Mouse (Mus musculus) monocyte, adult 5-6 weeks (primary cell): Measurements from ENCODE around the gene Olfr329-ps. TPM values are rescaled to one million over a fixed set of nuclear protein-coding genes. Genes with fewer than 3 reads are reported as not detected.

Source experiments
- total RNA-seq: library from RNA; stranded (forward); fragments of 200-1000, 200-491, 200-594 nt; gene quantifications from 3 replicates; pipeline ENCODE4 v1.2.3, GENCODE M21; 2017

The Olfr329-ps gene
- total RNA-seq, 1 experiment from 2014 or later: not detected

Other genes with a start within 250 kb of the Olfr329-ps start
- gene Zfp692, start 239.4 kb downstream of the Olfr329-ps start, total RNA-seq: 8.4 to 17.0 TPM (median 9.2 TPM) in 3 replicates
- 33.9 to 39.8 TPM (median 36.0 TPM) in 3 replicates for gene Zfp672, start 216.1 kb downstream of the Olfr329-ps start, total RNA-seq
- 21.3 to 28.1 TPM (median 21.4 TPM) in 3 replicates for gene Sh3bp5l, start 215.7 kb downstream of the Olfr329-ps start, total RNA-seq
- not detected in 3 replicates for gene Lypd8, start 167.4 kb downstream of the Olfr329-ps start, total RNA-seq
- gene 1810065E05Rik, start 125.3 kb downstream of the Olfr329-ps start, total RNA-seq: not detected in 3 replicates
- gene Gm12253, start 113.9 kb downstream of the Olfr329-ps start, total RNA-seq: not detected in 3 replicates
- not detected in 3 replicates for gene Lypd9, start 93.5 kb downstream of the Olfr329-ps start, total RNA-seq
- gene Olfr30, start 84.2 kb downstream of the Olfr329-ps start, total RNA-seq: not detected in 3 replicates
- not detected in 3 replicates for gene Olfr332, start 53.9 kb downstream of the Olfr329-ps start, total RNA-seq
- not detected in 3 replicates for gene Olfr331, start 43.9 kb downstream of the Olfr329-ps start, total RNA-seq
- gene Olfr330, start 11.6 kb downstream of the Olfr329-ps start, total RNA-seq: not detected in 3 replicates
- gene Olfr328, start 9.2 kb upstream of the Olfr329-ps start, total RNA-seq: 0.43 TPM in 1 of 3 replicates, not detected in the others
- not detected in 3 replicates for gene Olfr224, start 24.1 kb upstream of the Olfr329-ps start, total RNA-seq
- gene Olfr325, start 31.3 kb upstream of the Olfr329-ps start, total RNA-seq: not detected in 3 replicates
- gene Olfr324, start 48.7 kb upstream of the Olfr329-ps start, total RNA-seq: not detected in 3 replicates
- gene 2210407C18Rik, start 69.7 kb upstream of the Olfr329-ps start, total RNA-seq: not detected in 3 replicates
- not detected in 3 replicates for gene Olfr323, start 84.1 kb upstream of the Olfr329-ps start, total RNA-seq
- not detected in 3 replicates for gene Trim58, start 94.0 kb upstream of the Olfr329-ps start, total RNA-seq
- not detected in 3 replicates for gene Olfr322, start 112.4 kb upstream of the Olfr329-ps start, total RNA-seq
- not detected in 3 replicates for gene Olfr320, start 134.7 kb upstream of the Olfr329-ps start, total RNA-seq
- not detected in 3 replicates for gene Olfr319, start 152.7 kb upstream of the Olfr329-ps start, total RNA-seq
- not detected in 3 replicates for gene Olfr318, start 177.6 kb upstream of the Olfr329-ps start, total RNA-seq
- gene Olfr317, start 192.8 kb upstream of the Olfr329-ps start, total RNA-seq: not detected in 3 replicates
- gene Olfr316, start 206.3 kb upstream of the Olfr329-ps start, total RNA-seq: not detected in 3 replicates
- gene Olfr315, start 226.8 kb upstream of the Olfr329-ps start, total RNA-seq: not detected in 3 replicates
- gene Olfr314, start 236.5 kb upstream of the Olfr329-ps start, total RNA-seq: not detected in 3 replicates